Mouse (Mus musculus) liver, embryonic 11.5 days (tissue): Measurements from ENCODE around the gene Dhh. TPM values are rescaled to one million over a fixed set of nuclear protein-coding genes. Genes with fewer than 3 reads are reported as not detected.

ENCODE experiments used
- ATAC-seq: fragments of 200-750 bp; cut with Nextera tagmentation; replicated peaks from 2 replicates; pipeline ENCODE4 v1.8.0; 2017; ENCODE audit warnings: moderate number of reproducible peaks, mild to moderate bottlenecking, moderate TSS enrichment, moderate library complexity; ENCODE audit not compliant: low FRiP score
- DNase-seq: peaks from one replicate; pipeline ENCODE4 v3.0.0-alpha.2; 2017; ENCODE audit warnings: low spot score
- H3K27ac ChIP-seq: fragments of 300-500 bp; sonication (generic); 2 replicates; pipeline ENCODE4 v1.5.1; 2014; ENCODE audit warnings: mild to moderate bottlenecking, low read depth, low read length, control low read depth
- H3K27me3 ChIP-seq: fragments of 300-500 bp; sonication (generic); replicated peaks from 2 replicates; pipeline ENCODE4 v1.6.1; 2014; ENCODE audit warnings: low read length, mixed read lengths; ENCODE audit not compliant: control insufficient read depth, insufficient read depth
- H3K36me3 ChIP-seq: fragments of 300-500 bp; sonication (generic); 2 replicates; pipeline ENCODE4 v1.6.1; 2014; ENCODE audit warnings: mild to moderate bottlenecking, low read length, moderate library complexity, mixed read lengths; ENCODE audit not compliant: control insufficient read depth, insufficient read depth
- H3K4me1 ChIP-seq: fragments of 300-500 bp; sonication (generic); replicated peaks from 2 replicates; pipeline ENCODE4 v1.6.1; 2014; ENCODE audit warnings: low read length, mixed read lengths; ENCODE audit not compliant: control insufficient read depth, insufficient read depth
- H3K4me2 ChIP-seq: fragments of 300-500 bp; sonication (generic); 2 replicates; pipeline ENCODE4 v1.6.1; 2014; ENCODE audit warnings: mild to moderate bottlenecking, control low read depth, moderate library complexity
- H3K4me3 ChIP-seq: fragments of 300-500 bp; sonication (generic); 2 replicates; pipeline ENCODE4 v1.5.1; 2014; ENCODE audit warnings: low read depth, low read length, control low read depth
- H3K9ac ChIP-seq: fragments of 300-500 bp; sonication (generic); 2 replicates; pipeline ENCODE4 v1.6.1; 2014; ENCODE audit warnings: low read depth, low read length, control low read depth
- H3K9me3 ChIP-seq: fragments of 300-500 bp; sonication (generic); 2 replicates; pipeline ENCODE4 v1.6.1; 2016; ENCODE audit warnings: low read length, inconsistent platforms, mixed read lengths; ENCODE audit not compliant: control insufficient read depth
- WGBS: fragments of 180-500 bp; shearing (Covaris S2); extraction: QIAGEN DNeasy Blood & Tissue Kit; methylation state at CpG from one replicate; pipeline ENCODE4 v1.1.7; 2014; 5-methylcytosine and 5-hydroxymethylcytosine counted together
- polyA plus RNA-seq: library from polyadenylated mRNA; unstranded; fragments of >200 nt; fragmentation: Nextera tagmentation; extraction: Ambion mirVana; gene quantifications from 2 replicates; pipeline ENCODE4 v1.2.1, GENCODE M21; 2014

Gene Dhh
- polyA plus RNA-seq, 1 experiment from 2014 or later: 0.37 TPM

- Histone ChIP-seq H3K4me3 (peak overlapping the region; percentile 30; the same call in 1 of the 2 replicates), H3K27me3 (peaks cover 42% of the 10 kb centered on the region), H3K4me2 (peak overlapping the region; percentile 56), H3K9me3 (no peaks in the 10 kb centered on the region), H3K9ac (0 out of 2 replicates have a peak overlapping the region, but pooled peaks have one; percentile 17), H3K36me3 (no peaks in the 10 kb centered on the region), H3K27ac (no peak overlapping the region), H3K4me1 (peaks cover 34% of the 10 kb centered on the region)
- WGBS: 12% methylated on average over 19 of the region's 19 CpGs
- ATAC-seq (no peak), DNase-seq (peak; percentile 46)
These were observed 7.1 kb downstream of the Dhh start for GRCm38 (mm10) chr15:98891198-98891742.

GRCm38 (mm10) chr15:98887526-98887925, 10.8 kb downstream of the Dhh start:
- Histone ChIP-seq H3K4me3 (no peak overlapping the region), H3K4me2 (no peak overlapping the region), H3K9me3 (no peaks in the 10 kb centered on the region), H3K36me3 (no peaks in the 10 kb centered on the region), H3K27me3 (peaks cover 5% of the 10 kb centered on the region), H3K9ac (no peak overlapping the region), H3K27ac (no peak overlapping the region), H3K4me1 (peaks cover 6% of the 10 kb centered on the region; the same call in 1 of the 2 replicates)
- no peak for DNase-seq
- no peak for ATAC-seq
- WGBS: 83% methylated on average over 7 of the region's 7 CpGs

- H3K9ac ChIP-seq: no peak overlapping the region
- H3K9me3 ChIP-seq: no peaks in the 10 kb centered on the region
- H3K4me1 ChIP-seq: peaks cover 3% of the 10 kb centered on the region; the same call in 1 of the 2 replicates
- H3K4me2 ChIP-seq: no peak overlapping the region
- 0 out of 2 replicates have a peak, but pooled peaks cover 3% of the 10 kb centered on the region for H3K27me3 ChIP-seq
- no peak overlapping the region for H3K27ac ChIP-seq
- no peak for DNase-seq
- no peak overlapping the region for H3K4me3 ChIP-seq
- ATAC-seq: no peak
- H3K36me3 ChIP-seq: no peaks in the 10 kb centered on the region
- WGBS: 67% methylated on average over 8 of the region's 8 CpGs
These were observed 11.5 kb downstream of the Dhh start for GRCm38 (mm10) chr15:98886667-98887387.

- no peaks in the 10 kb centered on the region for H3K27me3 ChIP-seq
- DNase-seq (no peak), ATAC-seq (no peak)
- H3K36me3 ChIP-seq: no peaks in the 10 kb centered on the region
- WGBS: 90% methylated on average over 1 of the region's 1 CpGs
- peak overlapping the region; percentile 8; the same call in 1 of the 2 replicates for H3K9ac ChIP-seq
- no peaks in the 10 kb centered on the region for H3K9me3 ChIP-seq
- no peak overlapping the region for H3K4me3 ChIP-seq
- peaks cover 8% of the 10 kb centered on the region; the same call in 1 of the 2 replicates for H3K4me1 ChIP-seq
- H3K4me2 ChIP-seq: no peak overlapping the region
- no peak overlapping the region for H3K27ac ChIP-seq
These were observed 14.2 kb downstream of the Dhh start for GRCm38 (mm10) chr15:98884106-98884505.

- Histone ChIP-seq H3K4me3 (no peak overlapping the region), H3K9ac (peak overlapping the region; percentile 8; the same call in 1 of the 2 replicates), H3K27ac (no peak overlapping the region), H3K9me3 (no peaks in the 10 kb centered on the region), H3K4me2 (no peak overlapping the region), H3K36me3 (no peaks in the 10 kb centered on the region), H3K27me3 (no peaks in the 10 kb centered on the region), H3K4me1 (peaks cover 8% of the 10 kb centered on the region; the same call in 1 of the 2 replicates)
- no peak for ATAC-seq
- DNase-seq: no peak
These were observed 14.7 kb downstream of the Dhh start for GRCm38 (mm10) chr15:98883661-98884060.

- peaks cover 8% of the 10 kb centered on the region; the same call in 1 of the 2 replicates for H3K4me1 ChIP-seq
- peak; percentile 39 for ATAC-seq
- no peaks in the 10 kb centered on the region for H3K27me3 ChIP-seq
- H3K9ac ChIP-seq: peak overlapping the region; percentile 20
- no peaks in the 10 kb centered on the region for H3K36me3 ChIP-seq
- peak overlapping the region; percentile 76 for H3K4me3 ChIP-seq
- no peak for DNase-seq
- 18% methylated on average over 5 of the region's 5 CpGs for WGBS
- peak overlapping the region; percentile 1; the same call in 1 of the 2 replicates for H3K27ac ChIP-seq
- no peaks in the 10 kb centered on the region for H3K9me3 ChIP-seq
- H3K4me2 ChIP-seq: peak overlapping the region; percentile 98
These were observed 16.7 kb downstream of the Dhh start for GRCm38 (mm10) chr15:98881656-98882008.

- under 1% methylated on average over 48 of the region's 48 CpGs for WGBS
- Histone ChIP-seq H3K36me3 (no peaks in the 10 kb centered on the region), H3K4me1 (peaks cover 8% of the 10 kb centered on the region; the same call in 1 of the 2 replicates), H3K4me3 (peak overlapping the region; percentile 76), H3K27me3 (no peaks in the 10 kb centered on the region), H3K27ac (peak overlapping the region; percentile 74), H3K4me2 (peak overlapping the region; percentile 98), H3K9me3 (no peaks in the 10 kb centered on the region), H3K9ac (peak overlapping the region; percentile 75)
- peak; percentile 96 for ATAC-seq
- peak; percentile 95 for DNase-seq
These were observed 17.2 kb downstream of the Dhh start for GRCm38 (mm10) chr15:98880978-98881655.

GRCm38 (mm10) chr15:98877331-98877730, 21.0 kb downstream of the Dhh start:
- DNase-seq (no peak), ATAC-seq (no peak)
- Histone ChIP-seq H3K4me2 (no peak overlapping the region), H3K27me3 (no peaks in the 10 kb centered on the region), H3K9ac (no peak overlapping the region), H3K4me3 (no peak overlapping the region), H3K36me3 (no peaks in the 10 kb centered on the region), H3K4me1 (peaks cover 8% of the 10 kb centered on the region; the same call in 1 of the 2 replicates), H3K9me3 (no peaks in the 10 kb centered on the region), H3K27ac (no peak overlapping the region)
- 18% methylated on average over 3 of the region's 3 CpGs for WGBS
